ENCODE assay signal across 8 mouse cellular contexts in genomic region chr5:100258952-100259710, GRCm38 (mm10).
DNase-seq lines count a peak whose midpoint lies in the region; ATAC-seq and TF ChIP-seq lines count a peak whose summit lies in the region.

No protein-coding gene starts in this region.

- H3K4me2 ChIP-seq in limb, embryonic 13.5 days (replicated peaks), result no peak overlapping the region

- H3K9me3 ChIP-seq in limb, embryonic 13.5 days, result no peaks in the 10 kb centered on the region
- H3K9me3 ChIP-seq in limb, embryonic 10.5 days (replicated peaks), result no peaks in the 10 kb centered on the region

- WGBS in cerebellum, adult 2 months, result 40% methylated on average over 12 of the region's 12 CpGs
- 70% methylated on average over 12 of the region's 12 CpGs for WGBS in limb, embryonic 13.5 days
- 91% methylated on average over 12 of the region's 12 CpGs for WGBS in limb, embryonic 10.5 days

- TF ChIP-seq POLR2A in cerebellum, adult 2 months (IDR thresholded peaks at IDR 0.05; ENCODE audit: borderline replicate concordance, insufficient read depth, low read length), result no peak

- H3K27ac ChIP-seq in cerebellum, adult 2 months (ENCODE audit: insufficient read depth, low read length), result no peak overlapping the region
- H3K27ac ChIP-seq in limb, embryonic 13.5 days, result peak overlapping the region; percentile 58; the same call in 1 of the 2 replicates
- no peak overlapping the region for H3K27ac ChIP-seq in limb, embryonic 10.5 days

- TF ChIP-seq CTCF in cerebellum, adult 2 months (IDR thresholded peaks at IDR 0.05; ENCODE audit: borderline replicate concordance, insufficient read depth, low read depth, low read length), result no peak

- no peaks in the 10 kb centered on the region for H3K27me3 ChIP-seq in cerebellum, adult 2 months (ENCODE audit: control insufficient read depth, insufficient read depth, low read length)
- H3K27me3 ChIP-seq in limb, embryonic 13.5 days, result no peaks in the 10 kb centered on the region
- H3K27me3 ChIP-seq in limb, embryonic 10.5 days (ENCODE audit: low read depth, poor library complexity, severe bottlenecking), result no peaks in the 10 kb centered on the region

- peak; percentile 35 to 56 for DNase-seq in cerebellum, adult 2 months
- no peak for DNase-seq in cerebellum, adult 11-12 months
- DNase-seq in limb, embryonic 10.5 days (ENCODE audit: low spot score), result no peak
- DNase-seq in heart, adult 8-10 months (ENCODE audit: low spot score), result peak; percentile 14
- peak; percentile 59 for DNase-seq in layer of hippocampus, adult 9-11 months
- no peak for DNase-seq in spleen, postnatal 36 days (ENCODE audit: low spot score in 2 of 2)

- ATAC-seq in limb, embryonic 13.5 days (ENCODE audit: low FRiP score, low read depth), result no peak
- ATAC-seq in inflammation-experienced regulatory T-cells, adult 6 months, result no peak

- H3K4me1 ChIP-seq in cerebellum, adult 2 months (ENCODE audit: control insufficient read depth, insufficient read depth, low read length), result 0 out of 2 replicates have a peak, but pooled peaks cover 2% of the 10 kb centered on the region
- H3K4me1 ChIP-seq in limb, embryonic 13.5 days, result peaks cover 6% of the 10 kb centered on the region; the same call in 1 of the 2 replicates
- peaks cover 5% of the 10 kb centered on the region for H3K4me1 ChIP-seq in limb, embryonic 10.5 days

- no peaks in the 10 kb centered on the region for H3K36me3 ChIP-seq in limb, embryonic 13.5 days
- H3K36me3 ChIP-seq in limb, embryonic 10.5 days, result no peaks in the 10 kb centered on the region

- H3K9ac ChIP-seq in limb, embryonic 13.5 days, result no peak overlapping the region

- no peak overlapping the region for H3K4me3 ChIP-seq in cerebellum, adult 2 months (replicated peaks; ENCODE audit: insufficient read depth, low read depth, low read length)
- no peak overlapping the region for H3K4me3 ChIP-seq in limb, embryonic 13.5 days
- H3K4me3 ChIP-seq in limb, embryonic 10.5 days, result no peak overlapping the region

Comparison
In these comparisons a context has a peak if more than half of its experiments do, and no peak if none do; other contexts are left out.
1. DNase-seq: peak in cerebellum, adult 2 months (2 of 2), heart, adult 8-10 months (single experiment) and layer of hippocampus, adult 9-11 months (single experiment); none in cerebellum, adult 11-12 months (single experiment), limb, embryonic 10.5 days (single experiment) and spleen, postnatal 36 days (0 of 2).